In the genomic region with DNA sequence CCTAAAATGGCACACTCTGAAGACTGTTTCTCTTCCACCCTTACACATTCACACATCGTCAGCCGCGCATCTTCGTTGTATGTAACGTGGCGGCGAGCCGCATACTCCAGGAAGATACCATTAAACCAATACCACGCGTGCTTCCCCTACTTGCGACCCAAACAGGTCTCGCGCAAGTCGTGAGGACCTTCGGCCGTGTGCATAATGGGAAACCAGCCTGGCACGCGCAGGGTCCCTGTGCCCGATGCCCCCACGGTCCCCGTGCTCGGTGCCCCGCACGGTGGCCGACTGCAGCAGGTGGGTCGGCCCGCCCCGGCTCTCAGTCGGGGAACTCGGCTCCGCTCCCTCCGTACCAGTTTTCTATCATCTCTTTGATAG, we compare ENCODE assay signal across 8 mouse cellular contexts. TPM values are rescaled to one million over a fixed set of nuclear protein-coding genes. Genes with fewer than 3 reads are reported as not detected.
DNase-seq lines count a peak whose midpoint lies in the region; ATAC-seq and TF ChIP-seq lines count a peak whose summit lies in the region.

No protein-coding gene starts in this region.

- H3K9ac ChIP-seq in heart, embryonic 13.5 days: peak overlapping the region; percentile 89
- H3K9ac ChIP-seq in ES-E14 (ENCODE audit: insufficient read depth, low read depth, low read length, poor library complexity, severe bottlenecking): peak overlapping the region; percentile 88
- peak overlapping the region; percentile 89 for H3K9ac ChIP-seq in liver, embryonic 12.5 days
- H3K9ac ChIP-seq in stomach, postnatal 0 days (ENCODE audit: low read length): peak overlapping the region; percentile 75

- H3K4me3 ChIP-seq in heart, embryonic 13.5 days: peak overlapping the region; percentile 76
- H3K4me3 ChIP-seq in ES-E14 (ENCODE audit: insufficient read depth in 1 of 2, low read depth in 1 of 2, low read length in 2 of 2, poor library complexity in 1 of 2, severe bottlenecking in 1 of 2): peak overlapping the region; percentile 79 to 85
- H3K4me3 ChIP-seq in liver, embryonic 12.5 days: peak overlapping the region; percentile 92
- peak overlapping the region; percentile 81 for H3K4me3 ChIP-seq in stomach, postnatal 0 days (ENCODE audit: low read depth, low read length)

- 0 out of 2 replicates have a peak, but pooled peaks have one; percentile 9 for TF ChIP-seq CTCF in stomach, postnatal 0 days (IDR thresholded peaks at IDR 0.05; ENCODE audit: low read depth)

- peaks cover 43% of the 10 kb centered on the region for H3K4me1 ChIP-seq in heart, embryonic 13.5 days
- H3K4me1 ChIP-seq in ES-E14 (ENCODE audit: control insufficient read depth in 2 of 2, insufficient read depth in 2 of 2, low read length in 2 of 2, poor library complexity in 1 of 2): peaks cover 4 to 6% of the 10 kb centered on the region in 2 experiments; a peak in 3 of 4 replicates
- H3K4me1 ChIP-seq in liver, embryonic 12.5 days: peaks cover 53% of the 10 kb centered on the region
- peaks cover 8% of the 10 kb centered on the region; the same call in 1 of the 2 replicates for H3K4me1 ChIP-seq in stomach, postnatal 0 days (replicated peaks; ENCODE audit: control insufficient read depth, insufficient read depth)

- DNase-seq in heart, postnatal 36 days: no peak
- DNase-seq in ES-E14 (ENCODE audit: low read depth, low spot score): no peak
- no peak for DNase-seq in stomach, postnatal 0 days (ENCODE audit: low spot score)
- DNase-seq in thymus, postnatal 0 days (ENCODE audit: low spot score): no peak
- no peak for DNase-seq in left cerebral cortex, adult 9 months (ENCODE audit: low spot score in 2 of 2)

- intact Hi-C loops in heart, postnatal 36 days (cut with DNase I): no loop called here

- peak; percentile 33 for ATAC-seq in heart, embryonic 13.5 days (ENCODE audit: extremely low read depth, insufficient number of reproducible peaks, low FRiP score, low TSS enrichment)
- peak; percentile 45 for ATAC-seq in erythroid progenitor cell, adult 5-6 weeks (replicated peaks; ENCODE audit: low FRiP score, poor library complexity, severe bottlenecking)
- peak; percentile 48 for ATAC-seq in liver, embryonic 12.5 days
- ATAC-seq in stomach, postnatal 0 days (ENCODE audit: low FRiP score, low TSS enrichment): peak; percentile 59

- peak overlapping the region; percentile 94 for H3K27ac ChIP-seq in heart, embryonic 13.5 days (replicated peaks)
- H3K27ac ChIP-seq in ES-E14 (ENCODE audit: insufficient read depth, low read depth, low read length, poor library complexity, severe bottlenecking): peak overlapping the region; percentile 80
- peak overlapping the region; percentile 94 for H3K27ac ChIP-seq in liver, embryonic 12.5 days
- H3K27ac ChIP-seq in stomach, postnatal 0 days (replicated peaks): peak overlapping the region; percentile 92

- under 1% methylated on average over 32 of the region's 32 CpGs for WGBS in heart, embryonic 13.5 days
- WGBS in liver, embryonic 12.5 days (ENCODE audit: insufficient replicate concordance): under 1% methylated on average over 32 of the region's 32 CpGs
- under 1% methylated on average over 32 of the region's 32 CpGs for WGBS in stomach, postnatal 0 days

- H3K36me3 ChIP-seq in heart, embryonic 13.5 days: peaks cover 42% of the 10 kb centered on the region
- peaks cover 8% of the 10 kb centered on the region for H3K36me3 ChIP-seq in ES-E14 (ENCODE audit: control insufficient read depth, insufficient read depth, low read length, poor library complexity, severe bottlenecking)
- H3K36me3 ChIP-seq in liver, embryonic 12.5 days: peaks cover 37% of the 10 kb centered on the region
- no peaks in the 10 kb centered on the region; the same call in 1 of the 2 replicates for H3K36me3 ChIP-seq in stomach, postnatal 0 days (ENCODE audit: control insufficient read depth, insufficient read depth, low read length)

- TF ChIP-seq EP300 in stomach, postnatal 0 days (optimal IDR thresholded peaks at IDR 0.05): no peak

- peak overlapping the region; percentile 84 for H3K4me2 ChIP-seq in heart, embryonic 13.5 days
- peak overlapping the region; percentile 69 for H3K4me2 ChIP-seq in liver, embryonic 12.5 days
- H3K4me2 ChIP-seq in stomach, postnatal 0 days (replicated peaks; ENCODE audit: low read depth): peak overlapping the region; percentile 68

- in situ Hi-C loops in ES-E14 (cut with MboI; ENCODE audit: low sequenced_read_pairs in 2 of 2, unreplicated experiment in 2 of 2): no loop called here

- H3K27me3 ChIP-seq in heart, embryonic 13.5 days (replicated peaks): no peaks in the 10 kb centered on the region
- no peaks in the 10 kb centered on the region for H3K27me3 ChIP-seq in liver, embryonic 12.5 days (replicated peaks)
- H3K27me3 ChIP-seq in stomach, postnatal 0 days (ENCODE audit: control insufficient read depth, insufficient read depth, low read length): no peaks in the 10 kb centered on the region

- H3K9me3 ChIP-seq in heart, embryonic 13.5 days: no peaks in the 10 kb centered on the region
- H3K9me3 ChIP-seq in ES-E14 (ENCODE audit: control insufficient read depth, insufficient read depth, low read depth, low read length): no peaks in the 10 kb centered on the region
- no peaks in the 10 kb centered on the region for H3K9me3 ChIP-seq in liver, embryonic 12.5 days (replicated peaks)
- no peaks in the 10 kb centered on the region for H3K9me3 ChIP-seq in stomach, postnatal 0 days (ENCODE audit: control insufficient read depth, low read length)

TF ChIP-seq in ES-E14, 5 proteins besides CTCF, POLR2A, EP300 and RAD21:
- TF ChIP-seq ZNF384 (IDR thresholded peaks at IDR 0.05; ENCODE audit: low read depth, low read length): no peak
- no peak for TF ChIP-seq CHD2 (IDR thresholded peaks at IDR 0.05; ENCODE audit: low read depth, low read length)
- no peak for TF ChIP-seq MAFK (IDR thresholded peaks at IDR 0.05; ENCODE audit: insufficient read depth, low read depth, low read length)
- no peak for TF ChIP-seq HCFC1 (IDR thresholded peaks at IDR 0.05; ENCODE audit: borderline replicate concordance, insufficient read depth, low read length)
- TF ChIP-seq ZC3H11A (IDR thresholded peaks at IDR 0.05; ENCODE audit: borderline replicate concordance, low read depth, low read length): no peak
TF ChIP-seq in ES-E14: peak in this region for 0.

RNA-seq across cellular contexts. Expression of gene Mlh1, which starts 0.5 kb away (rescaled TPM):
- polyA plus RNA-seq in heart, embryonic 13.5 days (2015; fragmentation: Nextera tagmentation; extraction: Ambion mirVana): 33.3 and 35.2 TPM in 2 replicates
- 1 to 10 TPM; 7.7 to 8.5 TPM for total RNA-seq in heart, postnatal 36 days (2021)
- total RNA-seq in ES-E14 (2012; rRNA removed): 27.8 and 35.0 TPM in 2 replicates
- total RNA-seq in erythroid progenitor cell, adult 5-6 weeks (2015; ENCODE audit: low replicate concordance): 33.1 and 36.0 TPM in 2 replicates
- 31.2 and 35.4 TPM in 2 replicates for total RNA-seq in erythroid progenitor cell, adult 5-6 weeks (2017; ENCODE audit: low replicate concordance)
- polyA plus RNA-seq in liver, embryonic 12.5 days (2016; fragmentation: Nextera tagmentation; extraction: Ambion mirVana): 33.6 and 35.8 TPM in 2 replicates
- 16.1 and 17.9 TPM in 2 replicates for polyA plus RNA-seq in stomach, postnatal 0 days (2015; fragmentation: Nextera tagmentation; extraction: Ambion mirVana)
- 30.4 and 32.1 TPM in 2 replicates for polyA plus RNA-seq in thymus, postnatal 0 days (2015; fragmentation: Nextera tagmentation; extraction: Ambion mirVana)

RNA-seq across cellular contexts. Expression of gene Epm2aip1, which starts 0.7 kb away (rescaled TPM):
- polyA plus RNA-seq in heart, embryonic 13.5 days (2015; fragmentation: Nextera tagmentation; extraction: Ambion mirVana): 17.3 and 17.6 TPM in 2 replicates
- 10 to 100 TPM; 17.1 to 25.1 TPM for total RNA-seq in heart, postnatal 36 days (2021)
- 9.4 and 9.6 TPM in 2 replicates for total RNA-seq in ES-E14 (2012; rRNA removed)
- 23.5 and 26.3 TPM in 2 replicates for total RNA-seq in erythroid progenitor cell, adult 5-6 weeks (2015; ENCODE audit: low replicate concordance)
- 16.9 and 21.7 TPM in 2 replicates for total RNA-seq in erythroid progenitor cell, adult 5-6 weeks (2017; ENCODE audit: low replicate concordance)
- polyA plus RNA-seq in liver, embryonic 12.5 days (2016; fragmentation: Nextera tagmentation; extraction: Ambion mirVana): 11.2 and 11.7 TPM in 2 replicates
- polyA plus RNA-seq in stomach, postnatal 0 days (2015; fragmentation: Nextera tagmentation; extraction: Ambion mirVana): 7.7 and 8.0 TPM in 2 replicates
- 19.9 and 22.8 TPM in 2 replicates for polyA plus RNA-seq in thymus, postnatal 0 days (2015; fragmentation: Nextera tagmentation; extraction: Ambion mirVana)

RNA-seq across cellular contexts. Expression of gene Trank1, which starts 40.5 kb away (rescaled TPM):
- polyA plus RNA-seq in heart, embryonic 13.5 days (2015; fragmentation: Nextera tagmentation; extraction: Ambion mirVana): 0.06 and 0.24 TPM in 2 replicates
- not detected for total RNA-seq in heart, postnatal 36 days (2021)
- total RNA-seq in ES-E14 (2012; rRNA removed): 0.76 and 0.95 TPM in 2 replicates
- total RNA-seq in erythroid progenitor cell, adult 5-6 weeks (2015; ENCODE audit: low replicate concordance): not detected in 2 replicates
- total RNA-seq in erythroid progenitor cell, adult 5-6 weeks (2017; ENCODE audit: low replicate concordance): not detected in 2 replicates
- polyA plus RNA-seq in liver, embryonic 12.5 days (2016; fragmentation: Nextera tagmentation; extraction: Ambion mirVana): not detected in 2 replicates
- 0.13 and 0.16 TPM in 2 replicates for polyA plus RNA-seq in stomach, postnatal 0 days (2015; fragmentation: Nextera tagmentation; extraction: Ambion mirVana)
- 0.04 and 0.05 TPM in 2 replicates for polyA plus RNA-seq in thymus, postnatal 0 days (2015; fragmentation: Nextera tagmentation; extraction: Ambion mirVana)
